Mouse (Mus musculus) kidney, embryonic 14.5 days (tissue): Measurements from ENCODE around the gene Ugt1a10. TPM values are rescaled to one million over a fixed set of nuclear protein-coding genes. Genes with fewer than 3 reads are reported as not detected.
A peak's percentile ranks its signal among the peaks of the same experiment; 100 is the strongest.

Experiments
- ATAC-seq: fragments of 200-750 bp; cut with Nextera tagmentation; 2 replicates; pipeline ENCODE4 v1.8.0; 2017; ENCODE audit warnings: moderate number of reproducible peaks, mild to moderate bottlenecking, moderate TSS enrichment, moderate library complexity; ENCODE audit not compliant: low FRiP score, low TSS enrichment
- H3K27ac ChIP-seq: fragments of 300-500 bp; sonication (generic); 2 replicates; pipeline ENCODE4 v1.5.1; 2014; ENCODE audit warnings: low read depth, mild to moderate bottlenecking, low read length, moderate library complexity, mixed read lengths
- H3K27me3 ChIP-seq: fragments of 300-500 bp; sonication (generic); 2 replicates; pipeline ENCODE4 v1.6.1; 2014; ENCODE audit warnings: mild to moderate bottlenecking, low read length; ENCODE audit not compliant: control insufficient read depth, insufficient read depth
- H3K36me3 ChIP-seq: fragments of 300-500 bp; sonication (generic); 2 replicates; pipeline ENCODE4 v1.6.1; 2014; ENCODE audit warnings: low read length, mixed read lengths; ENCODE audit not compliant: control insufficient read depth, insufficient read depth
- H3K4me1 ChIP-seq: fragments of 300-500 bp; sonication (generic); 2 replicates; pipeline ENCODE4 v1.6.1; 2014; ENCODE audit warnings: low read length, mixed read lengths; ENCODE audit not compliant: control insufficient read depth, insufficient read depth
- H3K4me2 ChIP-seq: fragments of 300-500 bp; sonication (generic); replicated peaks from 2 replicates; pipeline ENCODE4 v1.6.1; 2014; ENCODE audit warnings: low read depth, mild to moderate bottlenecking, low read length
- H3K4me3 ChIP-seq: fragments of 300-500 bp; sonication (generic); 2 replicates; pipeline ENCODE4 v1.5.1; 2014; ENCODE audit warnings: mild to moderate bottlenecking, low read length
- H3K9ac ChIP-seq: fragments of 300-500 bp; sonication (generic); 2 replicates; pipeline ENCODE4 v1.6.1; 2014; ENCODE audit warnings: low read depth, mild to moderate bottlenecking, low read length, moderate library complexity
- H3K9me3 ChIP-seq: fragments of 300-500 bp; sonication (generic); 2 replicates; pipeline ENCODE4 v1.6.1; 2016; ENCODE audit warnings: low read length; ENCODE audit not compliant: control insufficient read depth
- WGBS: fragments of 180-500 bp; shearing (Covaris S2); extraction: QIAGEN DNeasy Blood & Tissue Kit; methylation state at CpG from one replicate; pipeline ENCODE4 v1.1.7; 2014; 5-methylcytosine and 5-hydroxymethylcytosine counted together
- polyA plus RNA-seq: library from polyadenylated mRNA; unstranded; fragments of >200 nt; fragmentation: Nextera tagmentation; extraction: Ambion mirVana; gene quantifications from 2 replicates; pipeline ENCODE4 v1.2.1, GENCODE M21; 2014

Gene Ugt1a10
- polyA plus RNA-seq, 1 experiment from 2014 or later: 9.2 TPM

GRCm38 (mm10) chr1:88195687-88196086 lies 140.5 kb downstream of the Ugt1a10 start:
- H3K9ac ChIP-seq: no peak overlapping the region
- H3K36me3 ChIP-seq: no peaks in the 10 kb centered on the region
- 41% methylated on average over 1 of the region's 1 CpGs for WGBS
- no peak overlapping the region for H3K4me3 ChIP-seq
- no peaks in the 10 kb centered on the region for H3K9me3 ChIP-seq
- H3K4me1 ChIP-seq: no peaks in the 10 kb centered on the region
- ATAC-seq: no peak
- no peak overlapping the region for H3K4me2 ChIP-seq
- H3K27ac ChIP-seq: no peak overlapping the region
- H3K27me3 ChIP-seq: no peaks in the 10 kb centered on the region

GRCm38 (mm10) chr1:88197443-88197842 lies 142.3 kb downstream of the Ugt1a10 start:
- Histone ChIP-seq H3K27ac (no peak overlapping the region), H3K4me2 (no peak overlapping the region), H3K27me3 (no peaks in the 10 kb centered on the region), H3K9me3 (no peaks in the 10 kb centered on the region), H3K4me1 (no peaks in the 10 kb centered on the region), H3K36me3 (no peaks in the 10 kb centered on the region), H3K4me3 (no peak overlapping the region), H3K9ac (no peak overlapping the region)
- WGBS: 66% methylated on average over 3 of the region's 3 CpGs
- ATAC-seq: no peak

- Histone ChIP-seq H3K4me2 (no peak overlapping the region), H3K9me3 (no peaks in the 10 kb centered on the region; the same call in 1 of the 2 replicates), H3K27ac (no peak overlapping the region), H3K36me3 (no peaks in the 10 kb centered on the region), H3K27me3 (no peaks in the 10 kb centered on the region), H3K4me1 (no peaks in the 10 kb centered on the region), H3K9ac (no peak overlapping the region), H3K4me3 (no peak overlapping the region)
- ATAC-seq: no peak
- 71% methylated on average over 2 of the region's 2 CpGs for WGBS
Measured at GRCm38 (mm10) chr1:88199996-88200395, 144.8 kb downstream of the Ugt1a10 start.

DNA sequence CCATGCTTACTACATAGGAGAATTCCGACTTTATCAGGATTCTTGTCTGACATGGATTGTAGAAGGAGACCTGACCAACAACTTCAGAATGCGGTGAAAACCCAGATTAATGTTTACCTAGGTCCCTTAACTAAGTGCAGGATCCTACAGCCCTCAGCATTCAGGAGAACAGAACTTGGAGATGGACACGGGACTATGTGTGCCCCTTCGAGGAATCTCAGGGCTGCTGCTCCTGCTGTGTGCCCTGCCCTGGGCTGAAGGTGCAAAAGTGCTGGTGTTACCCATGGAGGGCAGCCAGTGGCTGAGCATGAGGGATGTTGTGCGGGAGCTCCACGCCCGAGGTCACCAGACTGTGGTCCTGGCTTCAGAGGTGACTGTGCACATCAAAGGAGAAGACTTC lies 145.3 kb downstream of the Ugt1a10 start, which contains the start of gene Ugt1a2:
Ugt1a2 (plus strand) TSS at position 146 of the 400 bp plus-strand sequence.
- H3K27ac ChIP-seq: no peak within 1 kb of the TSS
- WGBS: 71% methylated on average over 7 of the region's 7 CpGs
- H3K4me3 ChIP-seq: no peak within 1 kb of the TSS
- H3K4me1 ChIP-seq: no peaks in the 10 kb centered on the region
- H3K9ac ChIP-seq: no peak within 1 kb of the TSS; the same call in 1 of the 2 replicates
- no peaks in the 10 kb centered on the region; the same call in 1 of the 2 replicates for H3K9me3 ChIP-seq
- no peaks in the 10 kb centered on the region for H3K36me3 ChIP-seq
- no peak within 1 kb of the TSS for H3K4me2 ChIP-seq
- no peaks in the 10 kb centered on the region for H3K27me3 ChIP-seq
- ATAC-seq: no peak

GRCm38 (mm10) chr1:88205294-88205922 lies 150.2 kb downstream of the Ugt1a10 start, which contains the start of gene Dnajb3:
Dnajb3 (minus strand) TSS chr1:88205782.
- Histone ChIP-seq H3K4me2 (peak within 1 kb of the TSS; percentile 73), H3K27ac (no peak within 1 kb of the TSS), H3K4me3 (peak within 1 kb of the TSS; percentile 41), H3K36me3 (no peaks in the 10 kb centered on the region), H3K27me3 (no peaks in the 10 kb centered on the region), H3K9me3 (no peaks in the 10 kb centered on the region; the same call in 1 of the 2 replicates), H3K9ac (peak within 1 kb of the TSS; percentile 65), H3K4me1 (no peaks in the 10 kb centered on the region)
- peak; percentile 98 for ATAC-seq
- WGBS: 7% methylated on average over 62 of the region's 62 CpGs

DNA sequence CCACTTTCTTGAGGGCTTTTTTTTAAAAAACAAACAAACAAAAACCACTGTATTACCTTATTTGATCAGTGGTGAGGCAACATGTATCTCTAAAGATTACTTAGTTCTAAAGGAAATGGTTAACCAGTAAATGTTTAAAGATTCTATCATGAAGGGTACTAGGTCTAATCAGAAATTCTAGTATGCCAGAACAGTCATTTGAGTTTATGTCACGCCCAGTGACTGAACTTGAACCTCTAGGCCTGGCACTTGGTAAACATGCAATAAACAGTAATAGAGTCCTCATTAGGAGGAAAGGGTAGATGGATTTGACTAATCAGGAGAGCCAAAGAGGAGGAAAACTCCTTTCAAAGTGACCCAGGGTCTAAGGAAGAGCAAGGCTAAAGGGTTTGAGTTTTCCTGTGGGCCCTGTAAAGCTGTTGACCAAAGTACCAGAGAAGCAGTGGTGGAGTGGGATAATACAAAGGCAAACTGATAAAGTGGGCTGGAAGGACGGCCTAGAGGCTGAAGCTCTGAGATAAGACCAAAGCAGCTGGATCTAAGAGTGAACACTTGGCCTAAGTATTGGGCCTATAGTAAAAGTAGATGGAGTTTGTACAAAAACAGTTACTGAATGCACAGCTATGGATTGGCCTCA lies 151.8 kb downstream of the Ugt1a10 start:
- H3K9ac ChIP-seq: no peak overlapping the region
- no peak for ATAC-seq
- no peak overlapping the region for H3K4me2 ChIP-seq
- H3K27ac ChIP-seq: no peak overlapping the region
- no peaks in the 10 kb centered on the region for H3K4me1 ChIP-seq
- no peak overlapping the region for H3K4me3 ChIP-seq
- H3K27me3 ChIP-seq: no peaks in the 10 kb centered on the region
- peaks cover 8% of the 10 kb centered on the region for H3K9me3 ChIP-seq
- H3K36me3 ChIP-seq: no peaks in the 10 kb centered on the region
- 82% methylated on average over 2 of the region's 2 CpGs for WGBS

GRCm38 (mm10) chr1:88211812-88212211 lies 156.6 kb downstream of the Ugt1a10 start, which contains the start of gene Ugt1a1:
Ugt1a1 (plus strand) TSS chr1:88211959.
- Histone ChIP-seq H3K4me2 (no peak within 1 kb of the TSS), H3K9ac (no peak within 1 kb of the TSS), H3K4me1 (no peaks in the 10 kb centered on the region), H3K27me3 (no peaks in the 10 kb centered on the region), H3K36me3 (no peaks in the 10 kb centered on the region), H3K4me3 (no peak within 1 kb of the TSS), H3K9me3 (peaks cover 52% of the 10 kb centered on the region), H3K27ac (no peak within 1 kb of the TSS)
- ATAC-seq: peak; percentile 21; the same call in 1 of the 2 replicates
- WGBS: 68% methylated on average over 8 of the region's 8 CpGs

DNA sequence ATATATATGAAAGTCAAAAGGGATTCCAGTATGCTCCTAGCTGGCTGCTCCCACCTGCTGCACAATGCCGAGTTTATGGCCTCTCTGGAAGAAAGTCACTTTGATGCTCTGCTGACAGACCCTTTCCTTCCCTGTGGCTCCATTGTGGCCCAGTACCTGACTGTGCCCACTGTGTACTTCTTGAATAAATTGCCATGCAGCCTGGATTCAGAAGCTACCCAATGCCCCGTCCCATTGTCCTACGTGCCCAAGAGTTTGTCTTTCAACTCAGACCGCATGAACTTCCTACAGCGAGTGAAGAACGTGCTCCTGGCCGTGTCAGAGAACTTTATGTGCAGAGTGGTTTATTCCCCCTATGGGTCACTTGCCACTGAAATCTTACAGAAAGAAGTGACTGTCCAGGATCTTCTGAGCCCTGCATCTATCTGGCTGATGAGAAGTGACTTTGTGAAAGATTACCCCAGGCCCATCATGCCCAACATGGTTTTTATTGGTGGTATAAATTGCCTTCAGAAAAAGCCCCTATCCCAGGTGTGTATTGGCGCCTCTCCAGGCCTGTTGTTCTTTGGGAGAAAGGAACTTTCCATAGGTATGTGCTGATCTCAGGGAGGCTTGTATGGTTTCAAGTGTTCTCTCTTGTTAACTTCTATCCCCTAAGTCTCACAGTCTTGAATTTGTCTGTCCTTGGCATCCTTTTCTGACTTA lies 157.3 kb downstream of the Ugt1a10 start:
- no peaks in the 10 kb centered on the region for H3K4me1 ChIP-seq
- no peak overlapping the region for H3K9ac ChIP-seq
- WGBS: 61% methylated on average over 8 of the region's 8 CpGs
- H3K4me3 ChIP-seq: no peak overlapping the region
- H3K36me3 ChIP-seq: no peaks in the 10 kb centered on the region
- peaks cover 58% of the 10 kb centered on the region for H3K9me3 ChIP-seq
- no peak overlapping the region for H3K4me2 ChIP-seq
- ATAC-seq: peak; percentile 40; the same call in 1 of the 2 replicates
- no peak overlapping the region for H3K27ac ChIP-seq
- H3K27me3 ChIP-seq: no peaks in the 10 kb centered on the region

DNA sequence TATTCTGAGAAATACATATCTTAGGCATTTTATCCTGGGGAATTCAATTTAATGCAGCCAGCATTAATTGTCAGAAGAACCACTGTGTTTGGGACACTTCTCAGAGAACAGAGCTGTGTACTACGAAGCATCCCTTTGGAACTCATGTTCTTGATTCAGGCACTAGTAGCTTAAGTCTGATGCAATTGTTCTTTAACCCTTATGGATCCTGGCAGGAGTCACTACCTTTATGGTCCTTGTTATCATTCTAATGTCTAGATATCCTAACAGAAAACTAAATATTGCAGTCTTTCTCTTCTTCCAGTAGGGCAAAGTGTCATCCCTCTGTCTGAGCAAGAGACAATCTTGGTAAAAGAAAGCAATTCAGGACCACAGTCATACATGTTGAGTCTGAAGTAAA lies 157.9 kb downstream of the Ugt1a10 start:
- WGBS: 84% methylated on average over 1 of the region's 1 CpGs
- H3K36me3 ChIP-seq: no peaks in the 10 kb centered on the region
- no peaks in the 10 kb centered on the region for H3K4me1 ChIP-seq
- no peak for ATAC-seq
- peaks cover 60% of the 10 kb centered on the region for H3K9me3 ChIP-seq
- H3K27ac ChIP-seq: no peak overlapping the region
- no peaks in the 10 kb centered on the region for H3K27me3 ChIP-seq
- H3K4me3 ChIP-seq: no peak overlapping the region
- no peak overlapping the region for H3K9ac ChIP-seq
- H3K4me2 ChIP-seq: no peak overlapping the region
